Mouse (Mus musculus) limb, embryonic 15.5 days (tissue): ENCODE results near the gene 4930524J08Rik. TPM values are rescaled to one million over a fixed set of nuclear protein-coding genes. Genes with fewer than 3 reads are reported as not detected.

Experiments used
- ATAC-seq: fragments of 200-750 bp; cut with Nextera tagmentation; 2 replicates; pipeline ENCODE4 v1.8.0; 2017; ENCODE audit warnings: low read depth, moderate TSS enrichment; ENCODE audit not compliant: insufficient number of reproducible peaks, low FRiP score, low TSS enrichment
- H3K27ac ChIP-seq: fragments of 300-500 bp; sonication (generic); 2 replicates; pipeline ENCODE4 v1.5.1; 2015; ENCODE audit warnings: moderate library complexity, mild to moderate bottlenecking, inconsistent platforms
- H3K27me3 ChIP-seq: fragments of 300-500 bp; sonication (generic); 2 replicates; pipeline ENCODE4 v1.6.1; 2015; ENCODE audit warnings: inconsistent platforms
- H3K36me3 ChIP-seq: fragments of 300-500 bp; sonication (generic); 2 replicates; pipeline ENCODE4 v1.6.1; 2015; ENCODE audit warnings: inconsistent platforms
- H3K4me1 ChIP-seq: fragments of 300-500 bp; sonication (generic); 2 replicates; pipeline ENCODE4 v1.6.1; 2015; ENCODE audit warnings: inconsistent platforms
- H3K4me2 ChIP-seq: fragments of 300-500 bp; sonication (generic); 2 replicates; pipeline ENCODE4 v1.6.1; 2015; ENCODE audit warnings: mild to moderate bottlenecking, inconsistent platforms
- H3K4me3 ChIP-seq: fragments of 300-500 bp; sonication (generic); 2 replicates; pipeline ENCODE4 v1.5.1; 2015; ENCODE audit warnings: mild to moderate bottlenecking, inconsistent platforms
- H3K9ac ChIP-seq: fragments of 300-500 bp; sonication (generic); 2 replicates; pipeline ENCODE4 v1.6.1; 2015; ENCODE audit warnings: inconsistent platforms
- H3K9me3 ChIP-seq: fragments of 300-500 bp; sonication (generic); 2 replicates; pipeline ENCODE4 v1.6.1; 2016; ENCODE audit warnings: inconsistent platforms
- WGBS: fragments of 180-500 bp; shearing (Covaris S2); methylation state at CpG from one replicate; pipeline ENCODE4 v1.1.7; 2015; 5-methylcytosine and 5-hydroxymethylcytosine counted together
- polyA plus RNA-seq: library from polyadenylated mRNA; unstranded; fragments of >200 nt; fragmentation: Nextera tagmentation; extraction: Ambion mirVana; gene quantifications from 2 replicates; pipeline ENCODE4 v1.2.1, GENCODE M21; 2015

4930524J08Rik gene
- polyA plus RNA-seq, 1 experiment from 2014 or later = 2.2 TPM

DNA sequence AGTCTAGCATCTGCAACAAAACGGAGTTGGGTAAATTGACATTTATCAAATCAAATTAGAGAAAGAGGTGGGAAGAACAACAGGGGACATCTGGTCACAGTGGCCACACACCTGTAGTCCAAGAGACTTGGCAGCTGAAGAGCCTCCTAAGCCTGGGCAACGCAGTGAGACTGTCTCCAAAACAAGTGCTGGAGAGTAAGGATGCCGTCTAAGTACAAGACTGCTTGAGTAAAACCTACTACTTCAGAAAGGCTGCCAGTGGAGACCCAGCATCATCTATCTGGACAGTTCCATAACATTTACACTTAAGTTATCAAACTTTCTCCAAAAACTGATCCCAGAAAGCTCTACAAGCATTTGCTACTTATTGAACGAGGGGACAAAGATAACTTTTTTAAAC lies 3.8 kb upstream of the 4930524J08Rik start:
- no peak overlapping the region for H3K4me3 ChIP-seq
- H3K27me3 ChIP-seq = no peaks in the 10 kb centered on the region
- peaks cover 2% of the 10 kb centered on the region; the same call in 1 of the 2 replicates for H3K36me3 ChIP-seq
- peak overlapping the region; percentile 20; the same call in 1 of the 2 replicates for H3K4me2 ChIP-seq
- H3K27ac ChIP-seq = no peak overlapping the region
- no peaks in the 10 kb centered on the region for H3K9me3 ChIP-seq
- H3K4me1 ChIP-seq = peaks cover 19% of the 10 kb centered on the region
- no peak overlapping the region for H3K9ac ChIP-seq
- no peak for ATAC-seq
- 56% methylated on average over 4 of the region's 4 CpGs for WGBS

DNA sequence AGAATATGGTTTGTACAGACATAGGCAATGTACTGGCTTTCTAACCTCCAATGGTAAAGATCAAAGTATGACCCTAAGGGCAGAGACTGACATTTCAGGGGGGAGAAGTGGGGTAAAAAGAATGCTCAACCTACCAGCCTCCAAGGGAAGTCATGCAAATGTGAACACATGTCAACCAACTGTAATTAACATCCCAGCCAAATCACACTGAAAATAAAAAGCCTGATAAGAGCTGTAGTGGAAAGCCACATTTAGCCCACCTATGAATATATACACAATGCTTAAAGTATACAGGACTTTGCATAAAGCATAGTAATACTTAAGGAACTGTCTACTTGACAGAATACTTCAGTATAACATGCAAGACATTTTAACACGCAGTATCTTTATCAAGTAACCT lies 3.1 kb upstream of the 4930524J08Rik start:
- ATAC-seq = no peak
- Histone ChIP-seq H3K4me3 (peak overlapping the region; percentile 11), H3K4me2 (peak overlapping the region; percentile 25), H3K9ac (no peak overlapping the region), H3K9me3 (no peaks in the 10 kb centered on the region), H3K36me3 (no peaks in the 10 kb centered on the region), H3K4me1 (peaks cover 19% of the 10 kb centered on the region), H3K27ac (no peak overlapping the region), H3K27me3 (no peaks in the 10 kb centered on the region)
- 61% methylated on average over 1 of the region's 1 CpGs for WGBS

DNA sequence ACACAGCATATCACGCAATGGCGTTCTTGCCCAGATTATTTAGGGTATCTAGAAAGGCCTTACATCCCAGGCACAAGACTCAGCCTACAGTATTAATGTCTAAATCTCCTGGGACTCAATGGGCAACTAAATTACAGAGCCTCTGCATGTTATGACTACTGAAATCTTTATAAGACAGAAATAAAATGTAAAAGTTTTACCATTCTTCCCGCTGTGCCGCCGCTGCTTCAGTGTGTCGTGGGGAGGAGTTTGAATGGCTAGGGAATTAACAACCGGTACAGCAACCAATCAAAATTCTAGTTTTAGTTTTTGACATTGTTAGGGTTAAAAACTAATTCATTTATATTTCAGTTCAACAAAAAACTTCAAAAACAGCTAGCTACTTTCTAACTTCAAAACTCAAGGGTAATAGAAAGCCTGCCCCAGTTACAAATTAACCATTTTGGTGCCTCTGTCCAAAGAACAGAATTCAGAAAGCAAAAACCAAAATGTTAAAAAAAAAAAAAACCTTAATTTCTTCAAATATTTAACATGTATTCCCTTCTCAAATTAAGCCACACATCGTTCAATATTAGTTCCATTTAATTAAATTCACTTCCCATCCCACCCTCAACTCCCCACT lies 2.4 kb upstream of the 4930524J08Rik start:
- H3K36me3 ChIP-seq = no peaks in the 10 kb centered on the region
- H3K9me3 ChIP-seq = no peaks in the 10 kb centered on the region
- H3K27me3 ChIP-seq = no peaks in the 10 kb centered on the region
- peak overlapping the region; percentile 92 for H3K4me3 ChIP-seq
- peaks cover 19% of the 10 kb centered on the region for H3K4me1 ChIP-seq
- peak overlapping the region; percentile 63 for H3K4me2 ChIP-seq
- ATAC-seq = no peak
- WGBS = 3% methylated on average over 8 of the region's 8 CpGs
- H3K27ac ChIP-seq = peak overlapping the region; percentile 100; the same call in 1 of the 2 replicates
- H3K9ac ChIP-seq = 0 out of 2 replicates have a peak overlapping the region, but pooled peaks have one; percentile 7

DNA sequence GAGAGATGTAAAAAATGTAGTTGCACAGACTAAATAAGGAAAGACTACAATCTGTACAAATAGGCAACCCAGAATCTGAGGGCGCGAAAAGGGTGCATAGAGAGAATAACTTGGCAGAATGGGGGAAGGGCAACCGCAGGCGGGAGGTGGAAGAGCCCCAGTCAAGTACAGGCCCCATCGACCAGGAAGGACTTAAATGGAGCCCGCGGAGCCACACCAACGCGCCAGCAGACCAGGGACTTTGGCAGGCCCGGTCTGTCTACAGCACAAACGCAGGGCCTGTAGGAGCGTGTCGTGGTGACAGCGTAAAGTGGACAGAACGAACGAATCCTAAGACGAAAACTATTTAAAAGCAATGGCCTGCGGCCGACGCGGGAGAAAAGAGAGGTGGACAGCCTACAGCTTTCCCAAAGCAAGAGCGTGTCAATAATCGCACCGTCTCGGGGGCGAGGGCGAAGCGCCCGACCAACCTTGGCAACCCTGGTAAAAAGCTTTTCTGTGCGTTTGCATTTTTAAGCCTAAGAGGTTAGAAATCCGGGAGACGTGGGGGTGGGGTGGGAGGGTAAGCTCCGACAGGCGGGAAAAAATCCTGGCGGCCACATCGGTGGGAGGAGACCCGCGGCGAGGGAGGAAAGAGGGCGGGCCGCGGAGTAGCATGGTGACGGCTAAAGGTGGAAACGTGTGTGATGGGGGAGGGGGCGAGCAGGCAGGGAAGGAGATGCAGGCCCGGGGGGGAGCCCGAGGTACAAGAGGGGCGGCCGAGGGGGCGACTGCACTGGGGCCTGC lies 1.2 kb upstream of the 4930524J08Rik start:
- no peaks in the 10 kb centered on the region for H3K27me3 ChIP-seq
- ATAC-seq = peak; percentile 51

DNA sequence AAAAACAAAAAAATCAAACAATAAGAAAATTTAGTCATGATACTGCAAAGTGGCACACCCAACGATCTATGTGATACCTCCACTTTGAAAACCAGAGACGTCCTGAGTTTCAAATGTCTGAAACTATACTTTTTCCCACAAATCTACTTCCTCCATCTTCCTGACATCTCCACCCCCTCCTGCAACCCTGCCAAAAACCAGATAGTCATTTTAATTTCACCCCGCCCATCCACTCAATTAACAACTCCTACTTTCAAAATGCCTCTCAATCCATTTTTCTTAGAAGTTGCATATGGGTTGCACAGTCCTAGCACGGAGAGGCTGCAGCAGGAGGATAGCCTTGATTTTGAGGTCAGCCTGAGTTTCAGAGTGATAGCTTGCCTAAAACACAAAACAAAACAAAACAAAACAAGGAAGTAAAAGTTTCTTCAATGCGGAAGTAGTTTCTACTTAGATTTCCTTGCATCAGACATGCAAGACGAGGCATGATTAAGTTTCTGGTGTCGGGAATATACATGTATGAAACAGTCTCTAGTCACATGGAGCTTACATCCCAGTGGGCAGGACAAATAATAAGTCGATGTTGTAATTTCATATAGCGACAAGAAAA lies 4.7 kb downstream of the 4930524J08Rik start:
- Histone ChIP-seq H3K4me3 (no peak overlapping the region), H3K27ac (no peak overlapping the region)

More for the DNA sequence above, 1.2 kb upstream of the 4930524J08Rik start:
- H3K4me1 ChIP-seq = peaks cover 19% of the 10 kb centered on the region
- H3K9ac ChIP-seq = peak overlapping the region; percentile 99
- peak overlapping the region; percentile 92 for H3K4me3 ChIP-seq
- H3K9me3 ChIP-seq = no peaks in the 10 kb centered on the region
- H3K36me3 ChIP-seq = no peaks in the 10 kb centered on the region
- peak overlapping the region; percentile 100 for H3K27ac ChIP-seq
- WGBS = under 1% methylated on average over 46 of the region's 50 CpGs
- peak overlapping the region; percentile 63 for H3K4me2 ChIP-seq

DNA sequence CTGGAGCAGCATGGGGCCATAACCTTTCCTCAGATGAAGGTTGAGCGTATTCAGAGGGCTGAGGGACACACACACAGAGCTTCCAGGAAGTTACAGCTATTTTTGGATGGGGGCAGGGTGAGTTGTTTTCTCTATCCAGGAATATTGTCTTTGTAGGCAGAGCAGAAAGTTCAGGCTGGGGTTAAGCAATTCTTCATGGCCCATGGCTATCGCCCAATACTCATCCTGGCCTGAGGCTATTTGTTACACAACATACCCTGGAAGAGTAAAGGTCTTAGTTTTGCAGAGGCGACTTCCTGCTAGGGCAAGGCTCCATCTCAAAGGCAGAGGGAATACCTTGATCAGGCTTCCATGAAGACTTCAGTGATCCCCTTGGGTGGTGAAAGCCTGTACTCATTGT lies 15.3 kb downstream of the 4930524J08Rik start:
- no peaks in the 10 kb centered on the region for H3K9me3 ChIP-seq
- H3K4me3 ChIP-seq = no peak overlapping the region
- no peaks in the 10 kb centered on the region for H3K4me1 ChIP-seq
- no peaks in the 10 kb centered on the region for H3K36me3 ChIP-seq
- H3K27ac ChIP-seq = no peak overlapping the region
- ATAC-seq = no peak
- no peak overlapping the region for H3K9ac ChIP-seq
- no peaks in the 10 kb centered on the region for H3K27me3 ChIP-seq
- 80% methylated on average over 3 of the region's 3 CpGs for WGBS
- no peak overlapping the region for H3K4me2 ChIP-seq

More for the DNA sequence above, 4.7 kb downstream of the 4930524J08Rik start:
- WGBS = 84% methylated on average over 9 of the region's 9 CpGs
- H3K9me3 ChIP-seq = no peaks in the 10 kb centered on the region
- peaks cover 3% of the 10 kb centered on the region; the same call in 1 of the 2 replicates for H3K4me1 ChIP-seq
- H3K27me3 ChIP-seq = no peaks in the 10 kb centered on the region
- H3K4me2 ChIP-seq = no peak overlapping the region
- no peak for ATAC-seq
- no peak overlapping the region for H3K9ac ChIP-seq
- no peaks in the 10 kb centered on the region for H3K36me3 ChIP-seq

DNA sequence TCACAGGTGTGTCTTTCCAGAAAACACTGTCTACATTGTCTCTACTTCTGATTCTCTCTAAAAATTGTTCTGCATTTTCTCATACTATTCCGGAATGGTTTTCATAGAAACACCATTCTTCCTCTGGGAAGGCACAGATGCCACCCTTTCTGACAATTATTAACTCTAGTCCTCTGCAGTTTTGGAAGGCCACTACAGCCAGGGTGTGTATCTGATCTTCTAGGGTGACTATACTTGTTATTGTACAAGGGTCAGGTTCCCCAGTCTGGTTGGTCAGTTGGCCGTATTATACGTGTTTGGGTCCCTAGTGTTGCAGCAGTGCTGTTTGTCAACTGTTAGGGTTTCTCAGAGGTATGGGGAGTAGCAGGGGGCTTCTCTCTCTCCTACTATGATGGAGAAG lies 15.8 kb downstream of the 4930524J08Rik start:
- Histone ChIP-seq H3K4me2 (no peak overlapping the region), H3K4me3 (no peak overlapping the region), H3K4me1 (no peaks in the 10 kb centered on the region), H3K9me3 (no peaks in the 10 kb centered on the region), H3K27ac (no peak overlapping the region), H3K36me3 (no peaks in the 10 kb centered on the region), H3K27me3 (no peaks in the 10 kb centered on the region), H3K9ac (no peak overlapping the region)
- no peak for ATAC-seq
- 90% methylated on average over 3 of the region's 3 CpGs for WGBS

DNA sequence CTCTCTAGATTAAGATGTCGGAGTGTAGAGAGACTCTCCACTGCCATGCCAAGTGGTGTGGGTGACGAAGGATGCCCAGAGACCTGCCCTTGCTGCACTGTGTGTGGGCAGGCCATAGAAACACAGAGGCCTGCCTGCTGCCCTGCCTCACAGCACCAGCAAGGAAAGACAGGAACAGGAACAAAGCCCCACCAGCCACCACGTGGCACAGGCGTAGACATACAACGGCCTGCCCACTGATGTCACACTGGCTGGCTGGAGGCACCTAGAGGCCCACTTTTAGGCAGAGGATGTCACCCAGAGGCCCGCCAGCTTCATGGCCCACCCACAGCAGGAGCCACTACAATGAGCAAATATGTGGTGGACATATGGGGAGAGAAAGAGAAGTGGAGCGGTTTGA lies 21.2 kb downstream of the 4930524J08Rik start:
- H3K36me3 ChIP-seq = no peaks in the 10 kb centered on the region
- H3K4me3 ChIP-seq = no peak overlapping the region
- H3K27me3 ChIP-seq = no peaks in the 10 kb centered on the region
- 76% methylated on average over 7 of the region's 7 CpGs for WGBS
- no peak overlapping the region for H3K27ac ChIP-seq
- H3K4me2 ChIP-seq = no peak overlapping the region
- ATAC-seq = no peak
- no peak overlapping the region for H3K9ac ChIP-seq
- H3K9me3 ChIP-seq = no peaks in the 10 kb centered on the region
- H3K4me1 ChIP-seq = no peaks in the 10 kb centered on the region

DNA sequence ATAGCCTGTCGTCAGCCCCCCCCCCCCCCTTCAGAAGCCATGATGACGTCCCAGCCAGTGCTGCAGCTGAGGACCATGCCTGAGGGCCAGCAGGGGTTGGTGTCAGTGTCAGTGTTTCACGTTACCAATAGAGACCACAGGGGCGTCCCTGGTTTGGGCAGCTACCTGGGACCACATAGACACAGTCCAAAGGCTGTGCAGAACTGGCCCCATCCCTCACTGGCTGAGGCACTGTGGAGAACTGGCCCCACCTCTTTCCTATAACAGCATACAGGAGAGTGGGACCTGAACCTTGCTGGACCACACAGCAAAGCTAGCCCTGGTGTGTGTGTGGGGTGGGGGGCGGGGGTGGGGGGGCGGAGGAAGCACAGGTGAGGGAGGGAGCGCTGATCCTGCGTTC lies 21.6 kb downstream of the 4930524J08Rik start:
- ATAC-seq = no peak
- Histone ChIP-seq H3K27me3 (no peaks in the 10 kb centered on the region), H3K4me3 (no peak overlapping the region), H3K9me3 (no peaks in the 10 kb centered on the region), H3K27ac (no peak overlapping the region), H3K9ac (no peak overlapping the region), H3K4me2 (no peak overlapping the region), H3K36me3 (no peaks in the 10 kb centered on the region), H3K4me1 (no peaks in the 10 kb centered on the region)
- WGBS = 42% methylated on average over 8 of the region's 8 CpGs

DNA sequence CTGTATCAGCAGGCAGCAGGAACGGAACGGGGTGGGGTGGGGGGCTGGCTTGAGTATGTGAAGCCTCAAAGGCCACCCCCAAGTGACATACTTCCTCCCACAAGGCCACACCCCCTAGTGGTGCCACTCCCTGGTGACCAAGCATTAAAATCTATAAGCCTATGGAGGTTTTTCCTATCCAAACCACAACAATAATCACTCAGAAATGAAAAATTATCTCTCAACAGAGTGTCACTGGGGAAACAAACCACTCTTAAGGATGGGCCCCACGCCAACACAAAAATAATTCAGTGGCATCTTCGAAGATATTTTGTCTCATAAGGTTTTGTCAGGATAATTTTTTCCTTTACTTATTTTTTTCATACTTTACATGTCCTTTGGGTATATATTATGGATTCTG lies 25.0 kb downstream of the 4930524J08Rik start:
- ATAC-seq = no peak
- WGBS = 87% methylated on average over 4 of the region's 4 CpGs
- H3K27ac ChIP-seq = no peak overlapping the region
- H3K9me3 ChIP-seq = no peaks in the 10 kb centered on the region
- no peaks in the 10 kb centered on the region for H3K4me1 ChIP-seq
- H3K36me3 ChIP-seq = no peaks in the 10 kb centered on the region
- H3K9ac ChIP-seq = no peak overlapping the region
- no peak overlapping the region for H3K4me3 ChIP-seq
- no peaks in the 10 kb centered on the region for H3K27me3 ChIP-seq
- no peak overlapping the region for H3K4me2 ChIP-seq

DNA sequence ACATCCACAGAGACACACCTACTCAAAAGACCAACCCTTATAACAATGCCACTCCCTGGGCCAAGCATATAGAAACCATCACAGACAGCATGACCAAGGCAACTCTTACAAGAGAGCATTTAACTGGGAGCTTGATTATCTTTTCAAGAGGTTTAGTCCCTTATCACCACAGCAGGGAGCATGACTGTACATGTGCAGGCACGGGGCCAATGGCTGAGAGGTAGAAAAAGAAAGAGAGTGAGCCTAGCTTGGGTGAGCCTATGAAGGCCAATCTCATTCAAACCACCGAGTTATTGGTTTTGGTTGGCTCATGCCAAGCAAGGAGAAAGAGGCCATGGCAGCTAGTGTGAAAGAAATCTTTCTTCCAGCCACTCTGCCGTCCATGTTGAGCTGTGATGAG lies 26.6 kb downstream of the 4930524J08Rik start:
- Histone ChIP-seq H3K9ac (no peak overlapping the region), H3K27me3 (no peaks in the 10 kb centered on the region), H3K4me2 (no peak overlapping the region), H3K9me3 (no peaks in the 10 kb centered on the region), H3K36me3 (no peaks in the 10 kb centered on the region), H3K4me1 (no peaks in the 10 kb centered on the region), H3K4me3 (no peak overlapping the region), H3K27ac (no peak overlapping the region)
- no peak for ATAC-seq
- WGBS = 59% methylated on average over 3 of the region's 3 CpGs

DNA sequence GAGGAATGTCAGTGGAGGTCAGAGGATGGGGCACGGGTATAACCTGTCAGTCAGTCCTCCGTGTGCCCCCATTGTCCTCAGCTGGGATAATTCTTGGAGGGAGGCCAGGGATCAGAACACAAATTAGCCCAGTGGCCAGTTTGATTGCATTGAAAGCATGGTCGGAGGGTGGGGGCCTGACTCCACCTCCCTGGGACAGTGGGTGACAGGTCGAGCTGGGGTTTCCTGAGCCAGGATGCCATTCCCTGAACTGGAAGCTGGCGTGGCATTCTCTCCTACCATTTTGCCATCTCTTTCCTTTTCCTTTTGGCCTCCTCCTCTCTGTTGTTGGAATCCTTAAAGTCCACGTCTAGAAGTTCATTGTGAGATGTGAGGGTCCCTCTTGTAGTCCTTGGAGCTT lies 27.0 kb downstream of the 4930524J08Rik start:
- no peaks in the 10 kb centered on the region for H3K9me3 ChIP-seq
- no peaks in the 10 kb centered on the region for H3K4me1 ChIP-seq
- no peak overlapping the region for H3K4me2 ChIP-seq
- no peak overlapping the region for H3K27ac ChIP-seq
- no peak overlapping the region for H3K9ac ChIP-seq
- no peak overlapping the region for H3K4me3 ChIP-seq
- 84% methylated on average over 6 of the region's 6 CpGs for WGBS
- H3K36me3 ChIP-seq = no peaks in the 10 kb centered on the region
- ATAC-seq = no peak
- no peaks in the 10 kb centered on the region for H3K27me3 ChIP-seq
